Mouse (Mus musculus): Measurements from ENCODE around the gene Gm10972.
"Not testable (repeated sequence)": the region's sequence is repeated elsewhere in the genome, so short reads cannot be mapped to it uniquely, and the experiment has no call there.

The Gm10972 gene

GRCm38 (mm10) chr3:94659142-94659748, 16.3 kb downstream of the Gm10972 start:
- not testable (repeated sequence) for DNase-seq (ENCODE audit: extremely low spot score, low spot score)

GRCm38 (mm10) chr3:94660841-94661240, 17.9 kb downstream of the Gm10972 start:
- DNase-seq (ENCODE audit: extremely low spot score, low spot score), result not testable (repeated sequence)

DNA sequence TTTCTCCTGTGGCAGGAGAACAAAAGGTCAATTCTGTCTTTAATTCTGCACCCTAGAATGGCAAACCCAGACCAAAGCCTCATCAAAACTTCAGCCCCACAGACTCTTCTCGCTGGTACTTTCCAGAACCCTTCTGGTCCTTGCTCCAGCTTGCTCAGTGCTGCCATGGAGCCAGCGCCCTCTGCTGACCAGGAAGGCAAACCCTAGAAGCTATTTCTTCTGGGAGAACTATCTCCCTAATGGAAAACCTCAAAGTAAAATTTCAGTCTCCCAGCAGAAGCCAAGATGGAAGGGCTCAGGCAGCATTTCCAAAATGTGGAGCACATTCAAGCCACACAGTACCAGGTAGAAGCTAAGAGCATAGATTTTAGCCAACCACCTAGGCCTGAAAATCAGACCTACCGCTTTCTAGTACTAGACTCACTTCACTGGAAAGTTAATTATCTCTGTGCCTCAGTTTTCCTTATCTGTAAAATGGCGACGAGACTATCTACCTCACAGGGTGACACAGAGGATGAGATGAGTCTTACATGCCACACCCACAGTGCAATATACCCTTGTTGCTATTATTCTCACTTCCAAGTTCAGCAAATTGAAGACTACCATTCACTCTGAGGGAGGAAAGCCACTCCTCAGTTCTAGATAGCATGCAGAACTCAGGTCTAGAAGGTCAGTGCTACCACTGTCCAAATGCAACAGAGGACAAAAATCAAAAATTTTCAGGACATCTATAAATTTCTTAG, 22.3 kb downstream of the Gm10972 start:
- not testable (repeated sequence) for DNase-seq (ENCODE audit: extremely low spot score, low spot score)

DNA sequence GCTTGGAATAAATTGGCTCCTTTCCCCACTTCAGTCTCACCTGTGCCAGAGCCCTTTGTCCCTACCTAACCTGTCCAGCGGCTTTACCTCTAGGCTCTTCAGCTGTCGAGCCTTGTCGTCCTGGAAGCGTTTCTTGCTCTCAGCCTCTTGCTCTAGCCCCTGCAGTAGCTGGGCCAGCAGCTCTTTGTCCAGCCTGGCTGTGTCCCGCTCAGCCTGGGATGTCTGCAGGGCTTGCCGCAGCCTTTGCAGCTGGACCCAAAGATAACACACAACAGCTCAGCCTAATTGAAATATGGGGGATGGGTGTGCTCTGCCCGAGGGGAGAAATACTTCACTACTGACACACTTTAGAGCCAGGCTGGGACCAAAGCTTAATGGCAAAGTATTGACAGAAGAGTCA, 23.0 kb downstream of the Gm10972 start:
- not testable (repeated sequence) for DNase-seq (ENCODE audit: extremely low spot score, low spot score)

DNA sequence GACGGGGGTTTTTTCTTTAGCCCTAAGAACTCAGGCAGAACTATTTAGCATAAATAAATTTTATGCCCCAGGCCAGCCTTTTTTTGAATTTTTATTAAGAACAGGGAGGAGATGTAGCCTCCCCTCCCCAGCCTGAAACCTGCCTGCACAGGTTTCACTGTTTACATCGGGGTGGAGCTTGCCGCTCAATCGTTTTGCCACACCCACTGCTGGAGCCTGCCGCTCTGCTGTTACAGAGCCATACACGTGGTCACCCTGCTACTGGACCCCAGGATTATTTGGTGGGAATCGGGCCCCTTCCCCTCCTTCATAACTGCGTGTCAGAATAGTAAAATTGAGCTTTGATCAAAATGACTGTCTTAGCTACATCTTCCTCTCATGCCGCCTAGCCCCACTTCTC, 32.2 kb downstream of the Gm10972 start:
- DNase-seq (ENCODE audit: extremely low spot score, low spot score), result not testable (repeated sequence)

DNA sequence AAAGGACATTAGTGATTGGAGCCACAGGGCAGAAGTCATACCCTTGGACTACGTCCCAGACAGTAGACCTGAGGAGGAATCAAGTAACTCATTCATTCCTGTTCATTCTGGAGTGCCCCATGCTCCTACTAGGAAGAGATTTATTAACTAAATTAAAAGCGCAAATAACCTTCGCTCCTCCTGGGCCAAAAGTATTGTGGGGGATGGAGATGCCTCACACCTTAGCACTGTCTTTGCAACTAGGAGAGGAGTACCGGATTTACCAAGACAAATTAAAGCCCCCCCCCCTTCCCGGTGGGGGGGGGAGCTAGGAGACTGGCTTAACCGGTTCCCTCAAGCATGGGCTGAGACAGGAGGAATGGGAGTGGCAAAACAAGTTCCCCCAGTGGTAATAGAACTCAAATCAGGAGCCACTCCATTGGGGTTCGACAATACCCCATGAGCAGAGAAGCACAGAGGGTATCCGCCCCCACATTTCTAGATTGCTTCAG, 36.5 kb downstream of the Gm10972 start:
- DNase-seq (ENCODE audit: extremely low spot score, low spot score), result no peak

- DNase-seq (ENCODE audit: extremely low spot score, low spot score), result not testable (repeated sequence)
These were observed 37.1 kb downstream of the Gm10972 start for GRCm38 (mm10) chr3:94680032-94680431.

DNA sequence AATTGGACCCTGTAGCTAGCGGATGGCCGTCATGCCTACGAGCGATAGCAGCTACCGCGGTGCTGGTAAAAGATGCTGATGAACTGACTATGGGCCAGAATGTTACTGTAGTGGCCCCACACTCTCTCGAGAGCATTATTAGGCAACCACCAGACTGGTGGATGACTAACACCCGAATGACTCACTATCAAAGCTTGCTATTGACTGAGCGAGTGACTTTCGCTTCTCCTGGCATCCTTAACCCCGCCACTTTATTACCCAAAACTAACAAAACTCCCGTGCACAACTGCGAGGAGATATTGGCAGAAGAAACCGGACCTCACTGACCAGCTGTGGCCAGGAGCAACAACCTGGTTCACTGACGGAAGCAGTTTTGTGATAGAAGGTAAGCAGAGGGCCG, 37.9 kb downstream of the Gm10972 start:
- DNase-seq (ENCODE audit: extremely low spot score, low spot score), result no peak

DNA sequence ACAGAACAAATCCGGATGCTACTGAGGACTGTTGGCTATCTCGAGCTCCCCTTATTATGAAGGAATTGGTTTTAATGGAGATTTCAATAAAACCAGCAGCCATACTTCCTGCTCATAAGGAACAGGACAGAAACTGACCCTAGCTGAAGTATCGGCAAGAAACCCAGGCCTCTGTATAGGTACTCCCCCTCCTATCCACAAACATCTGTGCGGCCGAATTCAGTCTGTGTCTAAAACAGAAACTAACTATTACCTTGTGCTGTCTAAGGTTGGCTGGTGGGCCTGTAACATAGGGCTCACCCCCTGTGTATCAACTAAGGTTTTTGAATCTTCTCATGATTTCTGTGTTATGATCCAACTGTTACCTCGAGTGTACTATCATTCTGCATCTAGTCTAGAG, 40.7 kb downstream of the Gm10972 start:
- no peak for DNase-seq (ENCODE audit: extremely low spot score, low spot score)

DNA sequence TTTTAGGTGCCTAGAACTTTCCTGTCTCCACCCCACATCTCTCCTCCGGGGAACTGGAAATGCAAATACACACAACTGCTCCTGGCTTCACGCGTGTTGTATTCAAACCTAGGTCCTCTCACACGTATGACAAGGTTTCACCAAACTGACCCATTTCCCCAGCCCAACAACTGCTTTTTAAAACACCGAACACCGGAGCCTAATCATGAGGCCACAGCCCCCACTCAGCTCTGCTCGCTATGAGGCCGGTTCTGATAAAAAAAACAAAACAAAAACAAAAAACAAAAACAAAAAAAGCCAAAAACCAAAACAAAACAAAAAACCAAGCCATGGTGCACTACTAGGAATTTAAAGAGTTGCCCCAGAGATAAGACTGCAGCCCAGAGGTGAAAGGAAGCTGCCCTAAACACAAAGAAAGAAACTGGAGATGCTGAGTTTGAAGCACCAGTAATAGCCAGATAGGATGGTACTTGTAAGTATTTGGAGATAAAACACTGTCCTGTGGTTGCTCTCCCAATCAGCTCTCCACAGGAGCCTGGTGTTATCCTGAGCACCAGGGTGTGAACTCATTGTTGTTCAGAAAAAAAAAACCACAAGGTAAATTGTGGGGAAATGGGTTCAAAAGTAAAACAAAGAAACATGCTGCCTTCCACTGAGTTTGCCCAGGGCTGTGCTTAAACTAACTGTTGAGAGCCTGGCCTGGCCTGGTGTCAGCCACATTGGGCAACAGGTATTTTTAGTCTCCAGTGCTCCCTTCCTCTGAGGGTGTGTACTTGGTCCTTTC, 43.3 kb downstream of the Gm10972 start:
- not testable (repeated sequence) for DNase-seq (ENCODE audit: extremely low spot score, low spot score)

GRCm38 (mm10) chr3:94688698-94689097, 45.8 kb downstream of the Gm10972 start:
- DNase-seq (ENCODE audit: extremely low spot score, low spot score), result not testable (repeated sequence)

DNA sequence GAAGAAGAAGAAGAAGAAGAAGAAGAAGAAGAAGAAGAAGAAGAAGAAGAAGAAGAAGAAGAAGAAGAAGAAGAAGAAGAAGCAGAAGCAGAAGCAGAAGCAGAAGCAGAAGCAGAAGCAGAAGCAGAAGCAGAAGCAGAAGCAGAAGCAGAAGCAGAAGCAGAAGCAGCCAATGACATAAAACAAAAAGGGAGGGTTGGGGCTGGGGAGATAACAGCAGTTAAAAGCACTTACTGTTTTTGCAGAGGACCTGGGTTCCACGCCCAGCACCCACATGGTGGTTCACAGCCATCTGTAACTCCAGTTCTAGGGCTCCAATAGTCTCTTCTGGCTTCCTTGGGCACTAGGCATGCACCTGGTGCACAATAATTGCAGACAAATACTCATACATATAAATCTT, 46.3 kb downstream of the Gm10972 start:
- not testable (repeated sequence) for DNase-seq (ENCODE audit: extremely low spot score, low spot score)

GRCm38 (mm10) chr3:94690162-94690561, 47.2 kb downstream of the Gm10972 start:
- DNase-seq (ENCODE audit: extremely low spot score, low spot score), result not testable (repeated sequence)

DNA sequence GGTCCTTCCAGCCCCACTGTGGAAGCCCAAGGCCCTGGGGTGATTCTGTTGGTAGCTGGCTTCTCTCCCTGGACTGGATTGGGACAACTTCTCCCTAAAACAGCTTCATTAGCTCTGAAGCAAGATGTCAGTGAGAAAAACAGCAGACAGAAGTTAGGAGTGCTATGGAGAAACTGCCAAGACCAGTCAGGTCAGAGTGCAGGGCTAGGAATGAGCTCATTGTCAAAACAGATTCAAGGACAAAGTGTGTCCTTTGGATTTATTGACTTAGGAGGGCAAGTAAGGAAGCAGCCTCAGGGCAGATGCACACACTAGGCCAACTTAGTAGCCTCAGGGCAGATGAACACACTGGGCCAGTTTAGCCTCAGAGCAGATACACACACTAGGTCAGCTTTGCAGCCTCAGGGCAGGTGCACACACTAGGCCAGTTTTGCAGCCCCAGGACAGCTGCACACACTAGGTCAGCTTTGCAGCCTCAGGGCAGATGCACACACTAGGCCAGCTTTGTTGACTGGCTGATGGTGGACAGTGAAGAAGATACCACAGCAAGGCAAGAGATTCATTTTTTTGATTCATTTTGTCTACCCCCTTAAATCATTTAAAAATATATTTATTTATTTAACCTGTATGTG, 47.8 kb downstream of the Gm10972 start:
- no peak for DNase-seq (ENCODE audit: extremely low spot score, low spot score)

- DNase-seq (ENCODE audit: extremely low spot score, low spot score), result not testable (repeated sequence)
These were observed 48.8 kb downstream of the Gm10972 start for GRCm38 (mm10) chr3:94691694-94692093.

Measured in neural tube, embryonic 10.5 days (tissue).